Mouse (Mus musculus) lung, embryonic 15.5 days (tissue): ENCODE results near the gene Snai1. TPM values are rescaled to one million over a fixed set of nuclear protein-coding genes. Genes with fewer than 3 reads are reported as not detected.

Source experiments
- ATAC-seq: fragments of 200-750 bp; cut with Nextera tagmentation; 2 replicates; pipeline ENCODE4 v1.8.0; 2017; ENCODE audit warnings: moderate number of reproducible peaks, borderline replicate concordance; ENCODE audit not compliant: low FRiP score, low TSS enrichment; ENCODE audit errors: extremely low read depth
- H3K27ac ChIP-seq: fragments of 300-500 bp; sonication (generic); 2 replicates; pipeline ENCODE4 v1.5.1; 2015; ENCODE audit warnings: moderate library complexity, mild to moderate bottlenecking, inconsistent platforms
- H3K27me3 ChIP-seq: fragments of 300-500 bp; sonication (generic); 2 replicates; pipeline ENCODE4 v1.6.1; 2015; ENCODE audit warnings: inconsistent platforms
- H3K36me3 ChIP-seq: fragments of 300-500 bp; sonication (generic); 2 replicates; pipeline ENCODE4 v1.6.1; 2015; ENCODE audit warnings: inconsistent platforms
- H3K4me1 ChIP-seq: fragments of 300-500 bp; sonication (generic); 2 replicates; pipeline ENCODE4 v1.6.1; 2015; ENCODE audit warnings: inconsistent platforms
- H3K4me2 ChIP-seq: fragments of 300-500 bp; sonication (generic); 2 replicates; pipeline ENCODE4 v1.6.1; 2015; ENCODE audit warnings: inconsistent platforms, mild to moderate bottlenecking, moderate library complexity
- H3K4me3 ChIP-seq: fragments of 300-500 bp; sonication (generic); 2 replicates; pipeline ENCODE4 v1.5.1; 2015; ENCODE audit warnings: mild to moderate bottlenecking, inconsistent platforms
- H3K9ac ChIP-seq: fragments of 300-500 bp; sonication (generic); 2 replicates; pipeline ENCODE4 v1.6.1; 2015; ENCODE audit warnings: inconsistent platforms
- H3K9me3 ChIP-seq: fragments of 300-500 bp; sonication (generic); 2 replicates; pipeline ENCODE4 v1.6.1; 2016; ENCODE audit warnings: inconsistent platforms
- WGBS: fragments of 180-500 bp; shearing (Covaris S2); methylation state at CpG from one replicate; pipeline ENCODE4 v1.1.7; 2015; 5-methylcytosine and 5-hydroxymethylcytosine counted together
- polyA plus RNA-seq: library from polyadenylated mRNA; unstranded; fragments of >200 nt; fragmentation: Nextera tagmentation; extraction: Ambion mirVana; gene quantifications from 2 replicates; pipeline ENCODE4 v1.2.1, GENCODE M21; 2015

Snai1 gene
- polyA plus RNA-seq, 1 experiment from 2014 or later, result 107 TPM

DNA sequence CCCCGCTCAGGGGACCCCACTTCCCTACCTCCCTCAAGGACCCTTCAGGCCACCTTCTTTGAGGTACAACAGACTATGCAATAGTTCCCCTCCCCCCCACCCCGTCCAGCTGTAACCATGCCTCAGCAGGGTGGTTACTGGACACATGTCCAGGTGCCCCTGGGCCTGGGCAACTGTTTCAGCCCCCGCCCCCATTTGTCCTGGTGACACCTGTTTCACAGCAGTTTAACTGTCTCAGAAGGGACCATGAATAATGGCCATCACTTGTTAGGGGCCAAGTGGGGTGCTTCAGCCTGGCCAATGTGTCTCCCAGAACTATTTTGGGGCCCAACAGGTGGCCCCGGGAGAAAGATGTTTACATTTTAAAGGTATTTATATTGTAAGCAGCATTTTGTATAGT, 4.4 kb downstream of the Snai1 start:
- Histone ChIP-seq H3K27ac (peak overlapping the region; percentile 96), H3K4me3 (peak overlapping the region; percentile 67), H3K4me2 (peak overlapping the region; percentile 89), H3K27me3 (peaks cover 1% of the 10 kb centered on the region; the same call in 1 of the 2 replicates), H3K9me3 (no peaks in the 10 kb centered on the region), H3K9ac (peak overlapping the region; percentile 62), H3K36me3 (0 out of 2 replicates have a peak, but pooled peaks cover 7% of the 10 kb centered on the region), H3K4me1 (peaks cover 71% of the 10 kb centered on the region)
- no peak for ATAC-seq
- WGBS, result 48% methylated on average over 4 of the region's 4 CpGs

DNA sequence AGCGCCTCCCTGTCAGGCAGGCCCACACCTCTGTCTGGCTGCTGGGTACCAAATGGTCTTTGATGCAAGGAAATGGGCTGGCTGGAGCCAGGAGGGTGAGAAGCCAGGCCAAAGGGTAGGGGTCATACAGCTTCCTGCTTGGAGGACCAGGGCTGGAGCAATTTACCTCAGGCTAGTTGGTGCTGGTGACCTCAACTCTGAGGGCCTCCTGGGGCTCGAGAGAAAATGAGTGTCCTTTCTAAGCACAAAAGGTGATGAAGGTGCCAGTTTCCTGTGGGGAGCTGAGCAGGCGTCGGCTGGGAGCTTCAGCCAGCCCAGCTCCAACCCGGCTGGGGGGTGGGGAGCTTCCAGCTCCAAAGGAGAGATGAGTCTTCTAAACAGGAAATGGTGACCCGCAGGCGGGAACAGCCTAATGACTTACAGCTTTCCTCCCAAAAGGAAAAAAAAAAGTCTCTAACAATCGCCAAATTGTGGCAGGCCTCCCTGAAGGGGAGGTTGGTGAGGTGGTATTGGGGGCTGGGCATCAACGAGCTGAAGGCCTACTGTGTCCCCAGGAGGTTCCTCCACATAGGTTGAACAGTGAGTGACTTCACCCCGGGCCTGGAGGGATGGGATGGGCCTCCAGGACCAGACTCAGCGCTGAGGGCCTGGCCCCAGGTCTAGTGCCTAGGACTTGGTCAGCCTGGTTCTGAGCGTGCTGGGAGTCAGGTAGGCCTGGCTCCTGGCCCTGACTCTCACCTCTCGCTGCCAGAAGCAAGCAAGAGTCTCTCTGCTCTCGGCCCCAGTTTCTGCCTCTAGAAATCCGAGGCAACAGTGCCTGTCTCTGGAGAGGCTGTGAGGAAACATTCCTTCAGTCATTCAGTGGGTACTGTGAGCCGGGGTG, 5.4 kb downstream of the Snai1 start:
- Histone ChIP-seq H3K4me3 (peak overlapping the region; percentile 67), H3K9ac (peak overlapping the region; percentile 62), H3K36me3 (0 out of 2 replicates have a peak, but pooled peaks cover 7% of the 10 kb centered on the region), H3K9me3 (no peaks in the 10 kb centered on the region), H3K4me2 (peak overlapping the region; percentile 89), H3K27me3 (no peaks in the 10 kb centered on the region), H3K4me1 (peaks cover 64% of the 10 kb centered on the region), H3K27ac (peak overlapping the region; percentile 96)
- 8% methylated on average over 16 of the region's 16 CpGs for WGBS
- peak; percentile 28 for ATAC-seq

DNA sequence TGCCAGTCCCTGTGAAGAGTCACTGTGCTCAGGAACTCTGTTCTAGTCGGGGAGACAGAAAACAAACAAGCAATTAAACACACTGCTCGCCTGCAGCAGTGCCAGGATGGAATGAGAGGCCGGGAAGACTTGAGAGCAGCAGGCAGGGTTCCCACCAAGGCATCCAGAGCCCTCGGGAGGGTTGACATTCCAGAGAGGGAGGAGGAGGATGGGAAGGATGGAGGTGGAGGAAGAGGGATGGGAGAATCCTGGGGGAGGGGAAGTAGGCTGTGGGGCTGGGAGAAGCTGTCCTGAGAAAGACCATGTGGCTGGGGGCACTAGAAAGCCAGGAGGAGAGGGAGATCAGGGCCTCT, 6.0 kb downstream of the Snai1 start:
- H3K27me3 ChIP-seq, result no peaks in the 10 kb centered on the region

DNA sequence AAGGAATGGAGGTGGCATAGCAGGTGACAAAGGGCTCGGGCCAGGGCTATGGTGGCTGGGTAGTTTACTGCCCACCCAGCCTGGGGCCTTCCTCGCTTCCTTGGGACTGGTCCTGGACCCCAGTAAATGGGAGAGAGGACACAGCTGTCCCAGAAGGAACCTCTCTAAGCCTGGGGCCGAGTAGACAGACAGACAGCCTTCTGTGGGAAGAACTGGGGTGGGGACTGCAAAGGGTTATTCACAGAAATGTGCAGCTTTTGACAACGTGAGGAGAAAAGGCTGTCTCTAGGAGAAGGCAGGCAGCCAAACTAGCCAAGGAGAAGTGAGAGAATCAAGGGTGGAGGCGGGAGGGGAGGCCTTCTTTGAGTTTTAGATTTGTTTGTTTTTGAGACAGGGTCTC, 6.5 kb downstream of the Snai1 start:
- H3K27ac ChIP-seq, result peak overlapping the region; percentile 96
- H3K36me3 ChIP-seq, result 0 out of 2 replicates have a peak, but pooled peaks cover 7% of the 10 kb centered on the region
- H3K27me3 ChIP-seq, result no peaks in the 10 kb centered on the region
- peaks cover 60% of the 10 kb centered on the region for H3K4me1 ChIP-seq
- no peaks in the 10 kb centered on the region for H3K9me3 ChIP-seq
- peak overlapping the region; percentile 89 for H3K4me2 ChIP-seq
- no peak overlapping the region for H3K4me3 ChIP-seq
- WGBS, result 32% methylated on average over 5 of the region's 5 CpGs
- ATAC-seq, result peak; percentile 27; the same call in 1 of the 2 replicates
- H3K9ac ChIP-seq, result peak overlapping the region; percentile 19; the same call in 1 of the 2 replicates

More for the DNA sequence above, 6.0 kb downstream of the Snai1 start:
- Histone ChIP-seq H3K36me3 (0 out of 2 replicates have a peak, but pooled peaks cover 7% of the 10 kb centered on the region), H3K4me1 (peaks cover 60% of the 10 kb centered on the region), H3K27ac (peak overlapping the region; percentile 96), H3K9ac (peak overlapping the region; percentile 19; the same call in 1 of the 2 replicates), H3K4me2 (peak overlapping the region; percentile 89), H3K9me3 (no peaks in the 10 kb centered on the region), H3K4me3 (0 out of 2 replicates have a peak overlapping the region, but pooled peaks have one; percentile 67)
- peak; percentile 49 for ATAC-seq
- WGBS, result 11% methylated on average over 4 of the region's 4 CpGs

DNA sequence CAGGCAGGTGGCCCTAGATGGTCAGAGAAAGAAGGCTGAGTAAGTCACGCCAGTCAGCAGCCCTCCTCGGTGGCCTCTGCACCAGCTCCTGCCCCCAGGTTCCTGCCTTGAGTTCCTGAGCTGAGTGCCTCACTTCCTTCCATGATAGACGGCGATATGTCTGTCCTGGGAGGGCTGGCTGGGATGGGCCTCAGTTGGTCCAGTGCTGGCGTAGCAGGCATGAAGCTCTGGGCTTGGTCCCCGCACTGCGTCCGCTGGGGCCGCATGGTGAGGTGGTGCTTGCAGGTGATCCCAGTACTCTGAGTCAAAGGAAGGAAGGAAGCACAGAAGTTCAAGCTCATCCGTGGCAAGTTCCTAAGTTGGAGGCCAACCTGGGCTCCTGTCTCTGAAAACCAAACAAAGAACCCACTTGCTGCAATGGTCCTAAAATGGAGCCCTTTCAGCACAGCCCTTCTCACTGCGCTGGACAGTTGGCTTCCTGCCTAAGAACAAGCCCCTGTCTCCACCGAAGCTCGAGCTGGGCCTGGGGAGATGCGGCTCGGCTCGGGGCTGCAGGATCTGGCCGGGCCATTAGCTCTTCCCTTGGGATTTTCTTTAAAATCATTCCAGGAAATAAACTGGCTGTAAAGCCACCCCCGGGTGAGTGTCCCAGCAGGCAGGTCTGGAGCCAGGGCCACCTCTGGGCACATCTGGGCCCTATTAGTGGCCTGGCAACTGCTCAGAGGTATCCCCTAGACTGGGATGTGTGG, 8.6 kb downstream of the Snai1 start:
- no peak overlapping the region for H3K9ac ChIP-seq
- H3K4me3 ChIP-seq, result no peak overlapping the region
- H3K9me3 ChIP-seq, result no peaks in the 10 kb centered on the region
- H3K27ac ChIP-seq, result peak overlapping the region; percentile 77
- 0 out of 2 replicates have a peak, but pooled peaks cover 7% of the 10 kb centered on the region for H3K36me3 ChIP-seq
- ATAC-seq, result no peak
- no peak overlapping the region for H3K4me2 ChIP-seq
- peaks cover 42% of the 10 kb centered on the region for H3K4me1 ChIP-seq
- 60% methylated on average over 18 of the region's 18 CpGs for WGBS
- no peaks in the 10 kb centered on the region for H3K27me3 ChIP-seq

DNA sequence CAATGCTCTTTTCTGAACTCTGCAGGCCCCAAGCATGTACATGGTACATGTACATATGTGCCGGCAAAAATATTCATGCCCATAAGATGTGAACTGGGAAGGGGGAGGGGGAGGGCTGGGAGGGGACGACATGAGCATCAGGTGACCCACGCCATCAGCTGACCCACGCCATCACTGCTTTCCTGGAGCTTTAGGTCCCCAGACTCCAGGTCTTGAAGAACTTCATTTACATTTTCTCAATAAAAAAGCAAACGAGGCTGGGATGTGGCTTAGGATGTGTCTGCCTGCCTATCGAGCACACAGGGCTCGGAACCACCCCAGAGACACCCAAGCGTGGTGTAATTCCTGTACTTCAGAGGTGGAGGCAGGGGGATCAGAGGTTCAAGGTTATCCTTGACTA, 9.4 kb downstream of the Snai1 start:
- H3K4me3 ChIP-seq, result no peak overlapping the region
- H3K4me2 ChIP-seq, result no peak overlapping the region
- H3K36me3 ChIP-seq, result no peaks in the 10 kb centered on the region
- 82% methylated on average over 8 of the region's 8 CpGs for WGBS
- peak overlapping the region; percentile 77; the same call in 1 of the 2 replicates for H3K27ac ChIP-seq
- no peak overlapping the region for H3K9ac ChIP-seq
- peaks cover 33% of the 10 kb centered on the region for H3K4me1 ChIP-seq
- H3K9me3 ChIP-seq, result no peaks in the 10 kb centered on the region
- ATAC-seq, result no peak
- H3K27me3 ChIP-seq, result no peaks in the 10 kb centered on the region

DNA sequence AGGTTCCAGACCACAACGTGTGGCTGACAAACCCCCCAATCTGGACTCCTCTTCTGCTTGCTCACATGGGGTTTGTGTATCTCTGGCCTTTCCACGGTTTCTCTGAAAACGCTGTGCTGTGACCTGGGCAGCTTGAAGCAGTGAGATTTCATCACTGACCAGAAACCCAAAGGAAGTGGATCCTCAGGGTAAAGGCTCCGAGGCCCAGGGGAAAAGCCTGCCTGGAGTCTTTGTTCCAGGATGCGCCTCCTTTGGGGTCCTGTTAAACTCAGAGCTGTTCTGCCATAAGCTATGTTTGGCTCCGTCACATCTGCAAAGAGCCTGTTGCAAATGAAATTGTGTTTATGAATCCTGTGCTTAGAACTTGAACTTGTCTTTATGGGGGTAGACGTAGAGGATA, 11.0 kb downstream of the Snai1 start:
- H3K4me1 ChIP-seq, result peaks cover 27% of the 10 kb centered on the region
- no peak overlapping the region for H3K4me3 ChIP-seq
- no peak overlapping the region for H3K9ac ChIP-seq
- no peaks in the 10 kb centered on the region for H3K9me3 ChIP-seq
- WGBS, result 72% methylated on average over 7 of the region's 7 CpGs
- ATAC-seq, result no peak
- peak overlapping the region; percentile 5; the same call in 1 of the 2 replicates for H3K27ac ChIP-seq
- H3K4me2 ChIP-seq, result no peak overlapping the region
- no peaks in the 10 kb centered on the region for H3K36me3 ChIP-seq
- H3K27me3 ChIP-seq, result no peaks in the 10 kb centered on the region

DNA sequence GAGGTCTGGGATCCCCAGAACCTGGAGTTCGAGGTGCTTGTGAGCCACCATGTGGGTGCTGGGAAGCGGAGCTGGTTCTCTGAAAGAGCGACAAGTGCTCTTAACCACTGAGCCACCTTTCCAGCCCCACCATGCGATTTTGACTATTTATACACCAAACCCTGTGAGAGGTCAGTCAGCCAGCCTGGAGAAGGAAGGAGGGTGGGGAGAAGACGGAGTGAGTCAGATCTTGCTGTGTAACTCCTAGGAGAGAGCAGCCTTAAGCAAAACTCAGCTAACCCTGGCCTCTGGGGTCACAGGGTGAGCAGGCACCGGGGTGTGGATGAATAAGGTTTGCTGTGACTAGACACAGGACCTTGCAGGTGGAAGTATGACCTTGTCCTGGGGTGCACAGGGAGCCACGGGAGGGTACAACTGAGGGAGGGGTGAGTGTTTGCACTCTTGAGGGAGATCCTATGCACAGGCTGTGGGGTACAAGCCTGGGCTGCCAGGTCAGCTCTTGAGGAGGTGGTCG, 12.4 kb downstream of the Snai1 start:
- Histone ChIP-seq H3K36me3 (no peaks in the 10 kb centered on the region), H3K9me3 (no peaks in the 10 kb centered on the region), H3K27ac (no peak overlapping the region), H3K27me3 (no peaks in the 10 kb centered on the region), H3K4me2 (no peak overlapping the region), H3K4me1 (peaks cover 18% of the 10 kb centered on the region), H3K9ac (no peak overlapping the region), H3K4me3 (no peak overlapping the region)
- 54% methylated on average over 8 of the region's 8 CpGs for WGBS
- no peak for ATAC-seq

DNA sequence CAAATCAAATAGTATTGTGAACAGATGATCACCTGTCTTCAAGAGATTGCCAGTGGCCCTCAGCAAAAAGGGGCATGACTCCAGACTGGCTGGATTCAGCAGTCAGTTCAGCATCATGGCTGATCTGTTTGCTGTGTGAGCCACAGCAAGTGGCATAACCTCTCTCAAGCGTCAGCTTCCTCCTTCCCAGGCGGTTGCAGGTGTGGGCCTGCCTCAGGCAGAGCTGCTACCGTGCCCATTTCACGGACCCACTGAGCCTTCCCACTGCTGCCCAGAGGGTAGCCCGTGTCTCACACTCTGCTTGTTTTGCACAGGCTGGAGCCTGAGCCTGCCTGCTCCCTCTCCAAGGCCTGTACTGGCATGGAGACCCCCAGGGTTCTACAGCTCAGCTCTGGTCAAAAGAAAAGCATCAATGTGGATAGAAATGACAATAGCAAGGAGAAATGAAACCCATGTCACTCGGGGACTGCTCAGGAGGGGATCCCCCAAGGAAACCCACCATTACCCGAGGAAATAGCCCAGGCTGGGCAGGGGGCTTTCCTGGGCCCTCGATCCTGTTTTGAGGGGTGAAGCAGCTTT, 13.4 kb downstream of the Snai1 start:
- WGBS, result 77% methylated on average over 8 of the region's 8 CpGs
- no peak overlapping the region for H3K9ac ChIP-seq

DNA sequence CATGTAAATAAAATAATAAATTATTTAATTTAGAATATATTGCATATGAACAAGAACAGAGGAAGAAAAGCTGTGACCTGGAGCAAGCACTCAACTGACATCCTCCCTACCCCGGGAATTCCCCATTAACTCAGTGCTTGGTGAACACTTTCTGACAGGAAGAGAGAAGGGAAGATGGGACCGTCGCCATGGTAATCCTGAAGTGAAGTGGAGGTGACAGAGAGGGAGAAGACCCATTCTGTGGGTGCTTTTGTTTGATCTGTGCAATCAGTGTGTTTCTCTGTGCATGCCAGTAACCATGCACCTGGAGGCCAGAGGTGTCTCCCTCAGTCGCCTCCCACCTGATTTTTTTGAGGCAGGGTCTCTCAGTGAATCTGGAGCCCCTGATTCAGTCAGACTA, 14.3 kb downstream of the Snai1 start:
- Histone ChIP-seq H3K4me1 (peaks cover 9% of the 10 kb centered on the region), H3K36me3 (no peaks in the 10 kb centered on the region), H3K9me3 (no peaks in the 10 kb centered on the region), H3K4me2 (no peak overlapping the region), H3K4me3 (no peak overlapping the region), H3K27me3 (no peaks in the 10 kb centered on the region), H3K9ac (no peak overlapping the region), H3K27ac (no peak overlapping the region)
- 68% methylated on average over 4 of the region's 4 CpGs for WGBS
- ATAC-seq, result no peak

More for the DNA sequence above, 13.4 kb downstream of the Snai1 start:
- no peaks in the 10 kb centered on the region for H3K27me3 ChIP-seq
- H3K4me1 ChIP-seq, result peaks cover 15% of the 10 kb centered on the region
- no peak overlapping the region for H3K27ac ChIP-seq
- no peak for ATAC-seq
- H3K36me3 ChIP-seq, result no peaks in the 10 kb centered on the region
- no peak overlapping the region for H3K4me2 ChIP-seq
- no peaks in the 10 kb centered on the region for H3K9me3 ChIP-seq
- no peak overlapping the region for H3K4me3 ChIP-seq

DNA sequence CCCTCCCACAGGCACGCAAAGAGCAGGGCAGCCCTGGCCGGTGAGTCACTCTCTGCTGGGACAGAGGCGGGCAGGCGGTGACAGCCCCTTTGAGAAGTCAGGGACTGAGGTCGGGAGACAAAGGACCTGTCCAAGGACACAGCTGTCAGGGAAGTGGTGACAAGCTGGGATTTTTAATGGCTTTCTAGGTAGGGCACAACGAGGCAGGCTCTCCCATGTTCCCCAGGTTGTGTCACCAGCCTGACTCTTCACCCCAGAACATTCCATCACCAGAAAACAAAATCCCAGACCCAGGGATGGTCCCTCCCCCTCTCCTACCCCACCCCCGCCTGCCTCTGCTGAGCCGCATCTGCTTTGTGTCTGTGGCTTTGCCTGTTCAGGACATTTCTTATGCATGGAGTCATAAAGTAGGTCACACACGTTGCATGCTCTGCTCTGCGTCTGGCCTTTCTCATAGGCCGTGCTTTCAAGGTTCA, 15.0 kb downstream of the Snai1 start:
- Histone ChIP-seq H3K27me3 (no peaks in the 10 kb centered on the region), H3K9ac (no peak overlapping the region), H3K36me3 (no peaks in the 10 kb centered on the region), H3K9me3 (no peaks in the 10 kb centered on the region), H3K27ac (no peak overlapping the region), H3K4me2 (no peak overlapping the region), H3K4me1 (peaks cover 9% of the 10 kb centered on the region), H3K4me3 (no peak overlapping the region)
- ATAC-seq, result no peak
- 31% methylated on average over 11 of the region's 11 CpGs for WGBS
